In genomic region chr17:84731361-84731760, GRCm38 (mm10) we compare ENCODE assay signal across 25 mouse cellular contexts. TPM values are rescaled to one million over a fixed set of nuclear protein-coding genes. Genes with fewer than 3 reads are reported as not detected.
A peak's percentile ranks its signal among the peaks of the same experiment; 100 is the strongest.
DNase-seq lines count a peak whose midpoint lies in the region; ATAC-seq and TF ChIP-seq lines count a peak whose summit lies in the region.
"Had no signal": no experiment of that assay in that cellular context is flagged by ENCODE, and none has a peak within 500 bp of the region (broad histone marks: within the 10 kb centered on the region; RNA-seq: fewer than 3 reads in every experiment).

No protein-coding gene starts in this region.

- no peak for TF ChIP-seq CTCF in liver, adult 2 months (IDR thresholded peaks at IDR 0.05; ENCODE audit: low read depth, low read length)
- no peak for TF ChIP-seq CTCF in liver, postnatal 0 days (IDR thresholded peaks at IDR 0.05; ENCODE audit: low read depth)
- TF ChIP-seq CTCF in thymus, adult 2 months (IDR thresholded peaks at IDR 0.05; ENCODE audit: borderline replicate concordance, control insufficient read depth, extremely low read depth, insufficient read depth, low read length, poor library complexity), result no peak

- no peak overlapping the region for H3K9ac ChIP-seq in liver, adult 2 months (ENCODE audit: low read depth, low read length)
- no peak overlapping the region for H3K9ac ChIP-seq in liver, embryonic 12.5 days
- H3K9ac ChIP-seq in liver, embryonic 15.5 days, result no peak overlapping the region
- no peak overlapping the region for H3K9ac ChIP-seq in liver, postnatal 0 days (replicated peaks)
- H3K9ac ChIP-seq: embryonic facial prominence, embryonic 13.5 days; embryonic facial prominence, embryonic 15.5 days; forebrain, embryonic 12.5 days had no signal

- TF ChIP-seq EP300 in liver, postnatal 0 days (IDR thresholded peaks at IDR 0.05; ENCODE audit: low read depth), result no peak

- H3K27me3 ChIP-seq in liver, adult 2 months (ENCODE audit: control insufficient read depth, insufficient read depth, low read length), result no peaks in the 10 kb centered on the region
- no peaks in the 10 kb centered on the region for H3K27me3 ChIP-seq in liver, embryonic 12.5 days (replicated peaks)
- no peaks in the 10 kb centered on the region for H3K27me3 ChIP-seq in liver, embryonic 15.5 days
- no peaks in the 10 kb centered on the region for H3K27me3 ChIP-seq in liver, postnatal 0 days (ENCODE audit: insufficient read depth, low read length)
- H3K27me3 ChIP-seq in thymus, adult 2 months (ENCODE audit: control insufficient read depth, insufficient read depth, low read length), result no peaks in the 10 kb centered on the region
- H3K27me3 ChIP-seq: embryonic facial prominence, embryonic 13.5 days; embryonic facial prominence, embryonic 15.5 days; forebrain, embryonic 12.5 days had no signal

- peaks cover 19% of the 10 kb centered on the region for H3K4me1 ChIP-seq in liver, adult 2 months (ENCODE audit: control insufficient read depth, insufficient read depth, low read length)
- peaks cover 45% of the 10 kb centered on the region for H3K4me1 ChIP-seq in liver, embryonic 12.5 days
- H3K4me1 ChIP-seq in liver, embryonic 15.5 days (replicated peaks), result peaks cover 39% of the 10 kb centered on the region
- H3K4me1 ChIP-seq in liver, postnatal 0 days (ENCODE audit: insufficient read depth), result peaks cover 12% of the 10 kb centered on the region
- no peaks in the 10 kb centered on the region for H3K4me1 ChIP-seq in thymus, adult 2 months (replicated peaks; ENCODE audit: control insufficient read depth, insufficient read depth, low read length)
- H3K4me1 ChIP-seq: embryonic facial prominence, embryonic 13.5 days; embryonic facial prominence, embryonic 15.5 days; forebrain, embryonic 10.5 days; forebrain, embryonic 12.5 days had no signal

- no peak for ATAC-seq in liver, embryonic 12.5 days
- no peak for ATAC-seq in liver, embryonic 15.5 days (ENCODE audit: insufficient read depth)
- ATAC-seq in liver, postnatal 0 days, result no peak
- ATAC-seq: forebrain, embryonic 14.5 days had no signal

- TF ChIP-seq POLR2A in liver, adult 2 months (IDR thresholded peaks at IDR 0.05; ENCODE audit: extremely low read depth, insufficient read depth, low read length), result no peak
- no peak for TF ChIP-seq POLR2A in thymus, adult 2 months (IDR thresholded peaks at IDR 0.05; ENCODE audit: control insufficient read depth, extremely low read depth, insufficient read depth, low read length, poor library complexity)

- peak overlapping the region; percentile 25; the same call in 1 of the 2 replicates for H3K27ac ChIP-seq in liver, adult 2 months (replicated peaks; ENCODE audit: insufficient read depth, low read depth, low read length)
- H3K27ac ChIP-seq in liver, embryonic 12.5 days, result no peak overlapping the region; the same call in 1 of the 2 replicates
- H3K27ac ChIP-seq in liver, embryonic 15.5 days (replicated peaks), result 0 out of 2 replicates have a peak overlapping the region, but pooled peaks have one; percentile 39
- peak overlapping the region; percentile 79 for H3K27ac ChIP-seq in liver, postnatal 0 days (ENCODE audit: low read depth)
- H3K27ac ChIP-seq in thymus, adult 2 months (ENCODE audit: control insufficient read depth, insufficient read depth, low read length), result no peak overlapping the region
- H3K27ac ChIP-seq: embryonic facial prominence, embryonic 13.5 days; embryonic facial prominence, embryonic 15.5 days; forebrain, embryonic 10.5 days; forebrain, embryonic 12.5 days had no signal

- no peak overlapping the region for H3K4me2 ChIP-seq in liver, embryonic 12.5 days
- no peak overlapping the region for H3K4me2 ChIP-seq in liver, embryonic 15.5 days
- no peak overlapping the region for H3K4me2 ChIP-seq in liver, postnatal 0 days (ENCODE audit: low read depth, low read length)
- H3K4me2 ChIP-seq: embryonic facial prominence, embryonic 13.5 days; embryonic facial prominence, embryonic 15.5 days; forebrain, embryonic 12.5 days had no signal

- H3K4me3 ChIP-seq in liver, adult 2 months (ENCODE audit: insufficient read depth, low read depth, low read length), result no peak overlapping the region
- H3K4me3 ChIP-seq in liver, embryonic 12.5 days, result no peak overlapping the region
- no peak overlapping the region for H3K4me3 ChIP-seq in liver, embryonic 15.5 days (replicated peaks)
- H3K4me3 ChIP-seq in liver, postnatal 0 days (ENCODE audit: low read depth, low read length), result no peak overlapping the region
- no peak overlapping the region for H3K4me3 ChIP-seq in thymus, adult 2 months (ENCODE audit: control insufficient read depth, insufficient read depth, low read length)
- H3K4me3 ChIP-seq: embryonic facial prominence, embryonic 13.5 days; embryonic facial prominence, embryonic 15.5 days; erythroblast, embryonic 14.5 days; forebrain, embryonic 10.5 days; forebrain, embryonic 12.5 days had no signal

- H3K79me2 ChIP-seq in liver, adult 2 months (ENCODE audit: control insufficient read depth, insufficient read depth, low read length), result peaks cover 7% of the 10 kb centered on the region; the same call in 1 of the 2 replicates

- no peaks in the 10 kb centered on the region for H3K9me3 ChIP-seq in liver, embryonic 12.5 days (replicated peaks)
- H3K9me3 ChIP-seq in liver, embryonic 15.5 days (replicated peaks), result no peaks in the 10 kb centered on the region
- H3K9me3 ChIP-seq in liver, postnatal 0 days (ENCODE audit: low read length), result no peaks in the 10 kb centered on the region
- H3K9me3 ChIP-seq: embryonic facial prominence, embryonic 13.5 days; embryonic facial prominence, embryonic 15.5 days; forebrain, embryonic 10.5 days; forebrain, embryonic 12.5 days had no signal

- peaks cover 44% of the 10 kb centered on the region for H3K36me3 ChIP-seq in liver, adult 2 months (ENCODE audit: control insufficient read depth, insufficient read depth, low read length)
- H3K36me3 ChIP-seq in liver, embryonic 12.5 days, result peaks cover 80% of the 10 kb centered on the region
- H3K36me3 ChIP-seq in liver, embryonic 15.5 days (replicated peaks), result peaks cover 42% of the 10 kb centered on the region
- peaks cover 32% of the 10 kb centered on the region for H3K36me3 ChIP-seq in liver, postnatal 0 days (replicated peaks; ENCODE audit: insufficient read depth, low read length)
- peaks cover 4% of the 10 kb centered on the region; the same call in 1 of the 2 replicates for H3K36me3 ChIP-seq in thymus, adult 2 months (ENCODE audit: control insufficient read depth, insufficient read depth, low read length)

- 94% methylated on average over 12 of the region's 12 CpGs for WGBS in liver, adult 2 months
- WGBS in liver, embryonic 12.5 days (ENCODE audit: insufficient replicate concordance), result 90% methylated on average over 12 of the region's 12 CpGs
- WGBS in liver, embryonic 15.5 days (ENCODE audit: insufficient replicate concordance), result 88% methylated on average over 12 of the region's 12 CpGs
- WGBS in liver, postnatal 0 days (ENCODE audit: insufficient replicate concordance), result 94% methylated on average over 12 of the region's 12 CpGs
- 97% methylated on average over 12 of the region's 12 CpGs for WGBS in thymus, adult 2 months

- no peak for DNase-seq in liver, adult 2 months (ENCODE audit: extremely low read depth, low read depth, low spot score)
- no peak for DNase-seq in liver
- no peak for DNase-seq in liver, postnatal 0 days
- no peak for DNase-seq in thymus, adult 2 months
- DNase-seq: adrenal gland, adult 2 months; adrenal gland, postnatal 10 days; adrenal gland, postnatal 25 days; cerebellum, adult 11 months; cerebellum, adult 18-20 months; cerebellum, adult 8-10 months; cerebellum, adult 9-11 months; cerebellum, postnatal 14 days; cerebellum, postnatal 36 days; embryo, embryonic 11 days had no signal

RNA-seq across cellular contexts. Expression of gene Abcg5, which starts 48.5 kb away (rescaled TPM):
- total RNA-seq in liver, adult 2 months (2014; rRNA removed), result 109 and 133 TPM in 2 replicates
- 100 and 118 TPM in 2 replicates for polyA plus RNA-seq in liver, adult 2 months (2012; rRNA removed)
- 0.14 and 0.26 TPM in 2 replicates for polyA plus RNA-seq in liver, embryonic 12.5 days (2016; fragmentation: Nextera tagmentation; extraction: Ambion mirVana)
- 0.50 and 0.56 TPM in 2 replicates for polyA plus RNA-seq in liver, embryonic 15.5 days (2015; fragmentation: Nextera tagmentation; extraction: Ambion mirVana)
- 9.3 and 12.7 TPM in 2 replicates for polyA plus RNA-seq in liver, postnatal 0 days (2015; fragmentation: Nextera tagmentation; extraction: Ambion mirVana)
- polyA plus RNA-seq in thymus, adult 2 months (2012; rRNA removed), result 0.85 and 1.1 TPM in 2 replicates
- total RNA-seq: adrenal gland, adult 2 months; common myeloid progenitor, adult 5-6 weeks; MEL had no signal
- polyA plus RNA-seq: C2C12; erythroblast, embryonic 14.5 days had no signal

RNA-seq across cellular contexts. Expression of gene Abcg8, which starts 55.3 kb away (rescaled TPM):
- total RNA-seq in liver, adult 2 months (2014; rRNA removed), result 65.5 and 71.1 TPM in 2 replicates
- 91.6 and 115 TPM in 2 replicates for polyA plus RNA-seq in liver, adult 2 months (2012; rRNA removed)
- polyA plus RNA-seq in liver, embryonic 12.5 days (2016; fragmentation: Nextera tagmentation; extraction: Ambion mirVana), result 0.14 and 0.28 TPM in 2 replicates
- 0.56 and 0.59 TPM in 2 replicates for polyA plus RNA-seq in liver, embryonic 15.5 days (2015; fragmentation: Nextera tagmentation; extraction: Ambion mirVana)
- polyA plus RNA-seq in liver, postnatal 0 days (2015; fragmentation: Nextera tagmentation; extraction: Ambion mirVana), result 5.6 and 7.4 TPM in 2 replicates
- polyA plus RNA-seq in thymus, adult 2 months (2012; rRNA removed), result 0.65 and 0.74 TPM in 2 replicates
- total RNA-seq: common myeloid progenitor, adult 5-6 weeks; MEL had no signal
- polyA plus RNA-seq: C2C12; erythroblast, embryonic 14.5 days had no signal

RNA-seq across cellular contexts. Expression of gene Lrpprc, which starts 59.2 kb away (rescaled TPM):
- 101 and 103 TPM in 2 replicates for total RNA-seq in liver, adult 2 months (2014; rRNA removed)
- 15.3 and 17.4 TPM in 2 replicates for polyA plus RNA-seq in liver, adult 2 months (2012; rRNA removed)
- polyA plus RNA-seq in liver, embryonic 12.5 days (2016; fragmentation: Nextera tagmentation; extraction: Ambion mirVana), result 64.9 and 68.2 TPM in 2 replicates
- polyA plus RNA-seq in liver, embryonic 15.5 days (2015; fragmentation: Nextera tagmentation; extraction: Ambion mirVana), result 35.6 and 37.9 TPM in 2 replicates
- 29.2 and 33.9 TPM in 2 replicates for polyA plus RNA-seq in liver, postnatal 0 days (2015; fragmentation: Nextera tagmentation; extraction: Ambion mirVana)
- 10.0 and 12.6 TPM in 2 replicates for polyA plus RNA-seq in thymus, adult 2 months (2012; rRNA removed)

Comparison
In these comparisons a context has a peak if more than half of its experiments do, and no peak if none do; other contexts are left out.
1. H3K27ac ChIP-seq: peak in liver, adult 2 months (single experiment), liver, embryonic 15.5 days (single experiment) and liver, postnatal 0 days (single experiment); none in liver, embryonic 12.5 days (single experiment) and thymus, adult 2 months (single experiment).
2. RNA of gene Abcg8, which starts 55.3 kb away (polyA plus RNA-seq): 91.6 to 115 TPM in liver, adult 2 months; 5.6 to 7.4 TPM in liver, postnatal 0 days, 0.65 to 0.74 TPM in thymus, adult 2 months, 0.56 to 0.59 TPM in liver, embryonic 15.5 days and 0.14 to 0.28 TPM in liver, embryonic 12.5 days; every median in the first group is over 10 times any median in the second.